ENCODE assay signal across 9 mouse cellular contexts in the genomic region with DNA sequence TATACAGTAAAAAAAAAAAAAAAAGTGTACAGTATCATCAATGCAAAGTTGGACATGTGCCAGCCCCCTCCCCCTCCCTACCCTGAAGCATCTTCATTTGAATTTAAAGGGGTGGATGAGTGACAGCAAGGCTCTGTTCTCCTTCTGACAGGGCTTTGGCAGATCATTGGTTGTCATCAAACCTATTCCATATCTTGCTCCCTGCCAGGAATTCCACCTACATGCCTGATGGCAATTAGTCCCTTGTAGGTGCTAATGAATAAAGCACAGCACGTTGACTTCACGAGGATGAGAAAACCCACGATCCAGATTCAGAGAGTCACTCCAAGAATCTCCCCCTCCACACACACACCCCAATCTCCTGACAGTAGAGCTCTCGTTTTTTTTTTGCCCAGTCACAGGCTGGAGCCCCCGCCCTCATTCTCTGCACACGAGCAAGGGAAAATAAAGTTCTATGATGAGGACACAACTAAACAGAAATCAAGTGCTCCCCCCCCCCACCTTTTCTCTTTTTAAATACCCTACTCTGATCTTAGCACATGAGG.
DNase-seq lines count a peak whose midpoint lies in the region; ATAC-seq lines count a peak whose summit lies in the region.
"Had no signal": no experiment of that assay in that cellular context is flagged by ENCODE, and none has a peak within 500 bp of the region (broad histone marks: within the 10 kb centered on the region; RNA-seq: fewer than 3 reads in every experiment).

No protein-coding gene starts in this region.

- no peak overlapping the region for H3K4me3 ChIP-seq in hindbrain, embryonic 14.5 days (replicated peaks; ENCODE audit: low read length)
- H3K4me3 ChIP-seq in hindbrain, embryonic 11.5 days (ENCODE audit: low read depth, low read length): no peak overlapping the region

- 56% methylated on average over 6 of the region's 6 CpGs for WGBS in hindbrain, embryonic 14.5 days
- WGBS in hindbrain, embryonic 11.5 days: 70% methylated on average over 6 of the region's 6 CpGs

- H3K27me3 ChIP-seq in hindbrain, embryonic 14.5 days (ENCODE audit: control insufficient read depth, insufficient read depth, low read length): no peaks in the 10 kb centered on the region
- no peaks in the 10 kb centered on the region for H3K27me3 ChIP-seq in hindbrain, embryonic 11.5 days (ENCODE audit: control insufficient read depth, insufficient read depth, low read length)

- no peaks in the 10 kb centered on the region for H3K36me3 ChIP-seq in hindbrain, embryonic 14.5 days (replicated peaks; ENCODE audit: control insufficient read depth, insufficient read depth)
- H3K36me3 ChIP-seq in hindbrain, embryonic 11.5 days (ENCODE audit: control insufficient read depth, insufficient read depth, low read length): no peaks in the 10 kb centered on the region

- H3K9ac ChIP-seq in hindbrain, embryonic 14.5 days: no peak overlapping the region
- H3K9ac ChIP-seq in hindbrain, embryonic 11.5 days (ENCODE audit: low read depth, low read length): no peak overlapping the region

- no peak overlapping the region for H3K4me2 ChIP-seq in hindbrain, embryonic 14.5 days (replicated peaks)
- H3K4me2 ChIP-seq in hindbrain, embryonic 11.5 days (replicated peaks; ENCODE audit: low read depth, low read length): no peak overlapping the region

- DNase-seq in hindbrain, embryonic 14.5 days (ENCODE audit: low spot score): no peak
- DNase-seq in hindbrain, embryonic 11.5 days (ENCODE audit: low spot score): no peak
- peak; percentile 47 for DNase-seq in testis, postnatal 10 days (ENCODE audit: low spot score)
- no peak for DNase-seq in testis, postnatal 14 days (ENCODE audit: low spot score)
- peak; percentile 51 to 70 for DNase-seq in layer of hippocampus, adult 8-10 months (ENCODE audit: low spot score in 2 of 2)
- peak; percentile 55 for DNase-seq in telencephalon, adult 2 months (ENCODE audit: low read depth, low spot score)
- no peak for DNase-seq in spleen, postnatal 14 days (ENCODE audit: low spot score in 2 of 2)
- DNase-seq in spleen, postnatal 10 days (ENCODE audit: low spot score in 2 of 2): no peak
- DNase-seq: kidney, adult 2 months had no signal

- no peak overlapping the region for H3K27ac ChIP-seq in hindbrain, embryonic 14.5 days
- H3K27ac ChIP-seq in hindbrain, embryonic 11.5 days (ENCODE audit: low read depth, low read length): no peak overlapping the region

- no peaks in the 10 kb centered on the region for H3K9me3 ChIP-seq in hindbrain, embryonic 14.5 days (ENCODE audit: control insufficient read depth, low read length)
- no peaks in the 10 kb centered on the region for H3K9me3 ChIP-seq in hindbrain, embryonic 11.5 days (ENCODE audit: control insufficient read depth, low read length)

- H3K4me1 ChIP-seq in hindbrain, embryonic 14.5 days (replicated peaks; ENCODE audit: control insufficient read depth, insufficient read depth, low read length): 0 out of 2 replicates have a peak, but pooled peaks cover 3% of the 10 kb centered on the region
- H3K4me1 ChIP-seq in hindbrain, embryonic 11.5 days (replicated peaks; ENCODE audit: control insufficient read depth, insufficient read depth, low read length): no peaks in the 10 kb centered on the region

- ATAC-seq in hindbrain, embryonic 14.5 days (ENCODE audit: low FRiP score): peak; percentile 65
- ATAC-seq in hindbrain, embryonic 11.5 days (ENCODE audit: low FRiP score): no peak

Comparison
In these comparisons a context has a peak if more than half of its experiments do, and no peak if none do; other contexts are left out.
1. DNase-seq: peak in testis, postnatal 10 days (single experiment), layer of hippocampus, adult 8-10 months (2 of 2) and telencephalon, adult 2 months (single experiment); none in hindbrain, embryonic 14.5 days (single experiment), hindbrain, embryonic 11.5 days (single experiment), testis, postnatal 14 days (single experiment), spleen, postnatal 14 days (0 of 2) and spleen, postnatal 10 days (0 of 2).